Mouse (Mus musculus): ENCODE measurements at regions not wholly inside any gene's neighbourhood (a gene's known extent, or its start where the extent isn't known, plus 50 kb on each side); places are given as distances from the start of the nearest gene placed in this dataset.

DNA sequence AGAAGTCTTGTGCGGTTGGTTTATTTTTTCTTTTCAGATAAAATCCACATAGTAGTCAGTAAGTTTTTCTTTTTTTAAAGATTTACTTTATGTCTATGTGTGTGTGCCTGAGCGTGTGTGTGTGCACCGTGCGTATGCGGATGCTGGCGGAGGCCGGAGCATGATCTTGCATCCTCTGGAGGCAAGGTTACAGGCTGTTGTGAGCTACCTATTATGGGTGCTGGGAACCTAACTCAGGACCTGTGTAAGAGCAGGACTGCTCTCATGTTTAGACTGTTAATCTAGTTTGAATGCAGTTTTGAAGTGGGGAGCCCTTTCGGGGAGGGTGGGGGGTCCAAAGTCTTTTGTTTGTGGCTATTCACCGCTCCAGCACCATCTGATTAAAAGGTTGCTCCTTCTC lies 154.1 kb downstream of the Slc38a4 start:
- in situ Hi-C loops (cut with MboI; ENCODE audit: low pct_ligation_motif_present, low pct_unique_long_range_greater_than_20kb, low sequenced_read_pairs) (no loop called here), dilution Hi-C loops (cut with MboI; ENCODE audit: extremely low pct_ligation_motif_present, extremely low pct_unique_long_range_greater_than_20kb, low sequenced_read_pairs) (no loop called here)
- Histone ChIP-seq H3K9ac (ENCODE audit: insufficient read depth, low read depth) (no peak overlapping the region), H3K9me3 (replicated peaks; ENCODE audit: low read length) (no peaks in the 10 kb centered on the region), H3K27me3 (replicated peaks) (no peaks in the 10 kb centered on the region), H3K79me2 (replicated peaks; ENCODE audit: control insufficient read depth, extremely low read depth, insufficient read depth, poor library complexity, severe bottlenecking) (no peaks in the 10 kb centered on the region), H3K27ac (ENCODE audit: insufficient read depth, low read depth) (no peak overlapping the region), H3K4me1 (ENCODE audit: control insufficient read depth in 1 of 2, insufficient read depth in 2 of 2) (no peaks in the 10 kb centered on the region), H3K4me3 (replicated peaks in 1 of 3; ENCODE audit: low read depth in 2 of 3, low read length in 2 of 3, poor library complexity in 1 of 3) (no peak overlapping the region), H3K36me3 (replicated peaks in 1 of 2; ENCODE audit: control insufficient read depth in 1 of 2, insufficient read depth in 1 of 2, low read length in 1 of 2) (no peaks in the 10 kb centered on the region), H3K4me2 (ENCODE audit: insufficient read depth, low read depth, poor library complexity, severe bottlenecking) (no peak overlapping the region)
- TF ChIP-seq GABPA (IDR thresholded peaks at IDR 0.05; ENCODE audit: insufficient replicate concordance, low read depth, low read length) (no peak), BHLHE40 (IDR thresholded peaks at IDR 0.05; ENCODE audit: low read depth, low read length) (no peak), RAD21 (IDR thresholded peaks at IDR 0.05; ENCODE audit: low read depth, low read length) (no peak), ZKSCAN1 (IDR thresholded peaks at IDR 0.05; ENCODE audit: borderline replicate concordance, low read depth, low read length) (no peak), IRF4 (IDR thresholded peaks at IDR 0.05; ENCODE audit: low read depth, low read length) (no peak), KAT2A (IDR thresholded peaks at IDR 0.05; ENCODE audit: insufficient replicate concordance, low read length) (no peak), TCF12 (IDR thresholded peaks at IDR 0.05; ENCODE audit: low read depth, low read length) (no peak), NRF1 (IDR thresholded peaks at IDR 0.05; ENCODE audit: low read depth, low read length) (no peak), CHD2 (IDR thresholded peaks at IDR 0.05; ENCODE audit: low read length) (no peak), RCOR1 (conservative IDR thresholded peaks at IDR 0.05; ENCODE audit: low read depth, low read length) (no peak), MAFK (IDR thresholded peaks at IDR 0.05; ENCODE audit: insufficient replicate concordance, low read length) (no peak), CTCF (conservative IDR thresholded peaks at IDR 0.05 in 1 of 2, IDR thresholded peaks at IDR 0.05 in 1 of 2; ENCODE audit: low read depth in 2 of 2, low read length in 2 of 2) (no peak), MEF2A (IDR thresholded peaks at IDR 0.05; ENCODE audit: borderline replicate concordance, low read depth, low read length) (no peak), USF2 (conservative IDR thresholded peaks at IDR 0.05; ENCODE audit: low read depth, low read length) (no peak), MAZ (IDR thresholded peaks at IDR 0.05; ENCODE audit: low read depth, low read length) (no peak), ETS1 (conservative IDR thresholded peaks at IDR 0.05; ENCODE audit: low read depth, low read length) (no peak), MXI1 (IDR thresholded peaks at IDR 0.05; ENCODE audit: low read depth, low read length) (no peak), POLR2A (IDR thresholded peaks at IDR 0.05; ENCODE audit: low read depth, low read length) (no peak), USF1 (IDR thresholded peaks at IDR 0.05; ENCODE audit: low read depth, low read length) (no peak), PAX5 (IDR thresholded peaks at IDR 0.05; ENCODE audit: low read length) (no peak)
- DNase-seq (ENCODE audit: extremely low read depth) = no peak

DNA sequence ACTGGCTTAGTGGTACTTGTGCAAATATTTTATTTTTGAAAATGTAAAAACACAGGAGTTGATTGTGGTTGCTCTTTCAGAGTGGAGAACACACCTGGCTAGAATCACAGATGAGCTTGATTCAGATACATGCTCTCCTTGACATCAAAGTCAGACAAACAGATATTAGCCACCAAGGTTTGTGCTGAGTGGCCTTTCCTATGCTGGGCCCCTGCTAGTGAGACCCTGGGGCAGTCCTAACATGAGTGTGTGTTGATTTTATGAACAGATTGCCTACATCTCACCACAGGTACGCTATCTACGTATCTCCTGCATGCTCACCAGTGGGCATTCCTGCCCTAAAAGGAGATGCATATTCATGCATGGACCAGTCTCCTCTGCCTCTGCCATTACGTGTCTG lies 157.5 kb downstream of the Slc38a4 start:
- dilution Hi-C loops (cut with MboI; ENCODE audit: extremely low pct_ligation_motif_present, extremely low pct_unique_long_range_greater_than_20kb, low sequenced_read_pairs) (no loop called here), in situ Hi-C loops (cut with MboI; ENCODE audit: low pct_ligation_motif_present, low pct_unique_long_range_greater_than_20kb, low sequenced_read_pairs) (no loop called here)
- H3K4me3 ChIP-seq (replicated peaks in 1 of 3; ENCODE audit: low read depth in 2 of 3, low read length in 2 of 3, poor library complexity in 1 of 3) = no peak overlapping the region

More for the DNA sequence above, 157.5 kb downstream of the Slc38a4 start:
- Histone ChIP-seq H3K4me2 (ENCODE audit: insufficient read depth, low read depth, poor library complexity, severe bottlenecking) (no peak overlapping the region), H3K4me1 (ENCODE audit: control insufficient read depth in 1 of 2, insufficient read depth in 2 of 2) (no peaks in the 10 kb centered on the region), H3K9me3 (replicated peaks; ENCODE audit: low read length) (peaks cover 4% of the 10 kb centered on the region), H3K36me3 (replicated peaks in 1 of 2; ENCODE audit: control insufficient read depth in 1 of 2, insufficient read depth in 1 of 2, low read length in 1 of 2) (no peaks in the 10 kb centered on the region), H3K27me3 (replicated peaks) (no peaks in the 10 kb centered on the region), H3K79me2 (replicated peaks; ENCODE audit: control insufficient read depth, extremely low read depth, insufficient read depth, poor library complexity, severe bottlenecking) (no peaks in the 10 kb centered on the region), H3K27ac (ENCODE audit: insufficient read depth, low read depth) (no peak overlapping the region), H3K9ac (ENCODE audit: insufficient read depth, low read depth) (no peak overlapping the region)
- DNase-seq (ENCODE audit: extremely low read depth) = no peak
- TF ChIP-seq MXI1 (IDR thresholded peaks at IDR 0.05; ENCODE audit: low read depth, low read length) (no peak), BHLHE40 (IDR thresholded peaks at IDR 0.05; ENCODE audit: low read depth, low read length) (no peak), UBTF (IDR thresholded peaks at IDR 0.05; ENCODE audit: low read depth, low read length) (no peak), NRF1 (IDR thresholded peaks at IDR 0.05; ENCODE audit: low read depth, low read length) (no peak), JUND (conservative IDR thresholded peaks at IDR 0.05; ENCODE audit: low read depth, low read length) (no peak), ELF1 (IDR thresholded peaks at IDR 0.05; ENCODE audit: low read depth, low read length) (no peak), KAT2A (IDR thresholded peaks at IDR 0.05; ENCODE audit: insufficient replicate concordance, low read length) (no peak), MAFK (IDR thresholded peaks at IDR 0.05; ENCODE audit: insufficient replicate concordance, low read length) (no peak), GABPA (IDR thresholded peaks at IDR 0.05; ENCODE audit: insufficient replicate concordance, low read depth, low read length) (no peak), POLR2A (IDR thresholded peaks at IDR 0.05; ENCODE audit: low read depth, low read length) (no peak), USF2 (conservative IDR thresholded peaks at IDR 0.05; ENCODE audit: low read depth, low read length) (no peak), ETS1 (conservative IDR thresholded peaks at IDR 0.05; ENCODE audit: low read depth, low read length) (no peak), ZC3H11A (IDR thresholded peaks at IDR 0.05; ENCODE audit: low read depth, low read length) (no peak), USF1 (IDR thresholded peaks at IDR 0.05; ENCODE audit: low read depth, low read length) (no peak), NELFE (IDR thresholded peaks at IDR 0.05; ENCODE audit: low read depth, low read length) (no peak), CHD1 (IDR thresholded peaks at IDR 0.05; ENCODE audit: low read depth, low read length) (no peak), MYC (IDR thresholded peaks at IDR 0.05; ENCODE audit: low read depth, low read length) (no peak), TBP (conservative IDR thresholded peaks at IDR 0.05; ENCODE audit: low read depth, low read length) (no peak), RAD21 (IDR thresholded peaks at IDR 0.05; ENCODE audit: low read depth, low read length) (no peak)
